Mouse (Mus musculus): ENCODE measurements around the gene Dhrs13.
"Not testable (repeated sequence)": the region's sequence is repeated elsewhere in the genome, so short reads cannot be mapped to it uniquely, and the experiment has no call there.

Dhrs13 gene

DNA sequence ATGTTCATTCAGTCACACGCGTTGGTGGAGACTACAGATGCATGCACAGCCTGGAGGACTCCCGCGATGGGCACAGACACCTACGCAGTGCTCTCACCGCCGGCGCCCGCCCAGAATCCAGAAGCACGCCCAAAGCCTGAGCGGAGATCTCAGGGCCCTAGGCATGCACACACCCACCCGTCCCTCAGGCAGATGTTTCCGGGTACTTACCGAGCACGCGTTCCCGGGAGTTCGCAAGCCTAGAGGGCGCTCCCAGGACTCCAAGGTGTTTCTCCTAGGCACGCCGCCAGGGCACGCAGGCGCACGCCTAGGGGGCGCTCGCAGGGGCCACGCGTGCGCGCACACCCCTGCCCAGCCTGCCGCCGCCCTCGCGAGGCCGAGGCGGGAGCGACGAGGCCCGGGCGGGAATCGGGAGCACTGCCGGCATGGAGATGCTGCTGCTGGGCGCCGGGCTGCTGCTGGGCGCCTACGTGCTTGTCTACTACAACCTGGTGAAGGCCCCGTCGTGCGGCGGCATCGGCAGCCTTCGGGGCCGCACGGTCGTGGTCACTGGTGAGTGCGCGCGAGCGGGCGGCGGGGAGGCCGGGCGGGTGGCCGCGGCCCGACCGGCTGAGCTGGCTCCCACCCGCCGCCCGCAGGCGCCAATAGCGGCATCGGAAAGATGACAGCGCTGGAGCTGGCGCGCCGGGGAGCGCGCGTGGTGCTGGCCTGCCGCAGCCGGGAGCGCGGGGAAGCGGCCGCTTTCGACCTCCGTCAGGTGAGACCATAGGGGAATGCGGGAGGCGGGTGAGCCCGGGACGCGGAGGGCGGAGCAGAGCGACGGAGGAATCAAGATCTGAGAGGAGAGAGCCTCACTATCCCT, at the start of gene Dhrs13:
Dhrs13 (plus strand) TSS at position 334 of the 862 bp plus-strand sequence.
- DNase-seq: peak; percentile 93 to 96

DNA sequence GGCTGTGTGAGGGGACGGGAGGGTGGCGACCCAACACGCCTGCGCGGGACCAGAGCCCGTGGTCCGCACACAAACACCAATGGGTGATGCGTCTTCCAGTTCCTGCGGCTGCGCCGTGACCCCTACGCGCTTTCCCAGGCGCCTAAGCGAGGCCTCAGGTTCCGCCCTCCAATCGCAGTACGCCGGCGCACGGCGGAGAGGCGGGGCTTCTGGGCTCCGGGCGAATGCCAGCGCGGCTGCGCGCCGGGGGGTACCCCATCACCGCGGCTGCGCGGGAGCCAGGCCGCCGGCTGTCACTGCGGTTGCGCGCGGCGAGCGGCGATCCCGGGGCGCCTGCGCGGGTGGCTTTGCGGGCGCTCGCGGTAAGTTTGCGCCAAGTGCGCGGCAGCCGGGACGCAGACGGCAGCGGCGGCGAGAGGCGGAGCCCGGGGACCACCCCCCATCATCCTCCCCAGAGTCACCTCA, 49.6 kb upstream of the Dhrs13 start, which contains the start of gene Phf12:
Phf12 (plus strand) TSS at position 314 of the 465 bp plus-strand sequence.
- DNase-seq: peak; percentile 100

DNA sequence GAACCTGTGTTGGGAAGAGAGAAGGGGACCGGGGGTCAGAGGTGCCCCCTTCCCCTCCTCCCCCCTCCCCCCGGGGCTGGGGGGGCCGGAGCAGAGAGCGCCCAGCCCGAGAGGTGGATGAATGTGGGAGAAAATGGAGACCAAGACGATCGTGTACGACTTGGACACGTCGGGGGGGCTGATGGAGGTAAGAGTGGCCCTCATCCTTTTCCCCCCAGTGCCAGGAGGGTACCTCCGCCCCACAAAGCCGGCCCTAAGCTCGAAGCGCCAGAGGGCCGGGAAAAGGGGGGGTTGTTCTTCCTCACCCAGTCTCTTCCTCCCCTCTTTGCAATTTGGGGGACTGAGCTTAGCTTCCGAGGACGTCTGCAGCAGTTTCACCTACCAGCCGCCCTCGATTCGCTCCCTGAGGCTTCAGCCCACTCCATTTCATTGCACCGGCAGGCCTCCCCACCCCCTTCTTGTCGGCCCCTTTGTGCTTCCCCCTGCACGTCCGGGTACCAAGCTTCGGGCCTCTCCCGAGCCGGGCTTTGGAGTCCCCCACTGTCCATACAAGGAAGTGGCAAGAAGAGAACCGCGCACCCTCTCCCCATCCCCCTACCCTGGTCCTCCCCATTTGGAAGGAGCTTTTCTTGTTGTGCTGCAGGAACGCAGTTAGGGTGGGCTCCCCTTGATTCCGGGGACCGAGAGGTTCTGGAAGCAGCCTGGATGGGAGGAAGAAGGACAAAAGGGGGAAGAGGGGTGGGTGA, 48.7 kb upstream of the Dhrs13 start:
- peak; percentile 49 to 55 for DNase-seq

DNA sequence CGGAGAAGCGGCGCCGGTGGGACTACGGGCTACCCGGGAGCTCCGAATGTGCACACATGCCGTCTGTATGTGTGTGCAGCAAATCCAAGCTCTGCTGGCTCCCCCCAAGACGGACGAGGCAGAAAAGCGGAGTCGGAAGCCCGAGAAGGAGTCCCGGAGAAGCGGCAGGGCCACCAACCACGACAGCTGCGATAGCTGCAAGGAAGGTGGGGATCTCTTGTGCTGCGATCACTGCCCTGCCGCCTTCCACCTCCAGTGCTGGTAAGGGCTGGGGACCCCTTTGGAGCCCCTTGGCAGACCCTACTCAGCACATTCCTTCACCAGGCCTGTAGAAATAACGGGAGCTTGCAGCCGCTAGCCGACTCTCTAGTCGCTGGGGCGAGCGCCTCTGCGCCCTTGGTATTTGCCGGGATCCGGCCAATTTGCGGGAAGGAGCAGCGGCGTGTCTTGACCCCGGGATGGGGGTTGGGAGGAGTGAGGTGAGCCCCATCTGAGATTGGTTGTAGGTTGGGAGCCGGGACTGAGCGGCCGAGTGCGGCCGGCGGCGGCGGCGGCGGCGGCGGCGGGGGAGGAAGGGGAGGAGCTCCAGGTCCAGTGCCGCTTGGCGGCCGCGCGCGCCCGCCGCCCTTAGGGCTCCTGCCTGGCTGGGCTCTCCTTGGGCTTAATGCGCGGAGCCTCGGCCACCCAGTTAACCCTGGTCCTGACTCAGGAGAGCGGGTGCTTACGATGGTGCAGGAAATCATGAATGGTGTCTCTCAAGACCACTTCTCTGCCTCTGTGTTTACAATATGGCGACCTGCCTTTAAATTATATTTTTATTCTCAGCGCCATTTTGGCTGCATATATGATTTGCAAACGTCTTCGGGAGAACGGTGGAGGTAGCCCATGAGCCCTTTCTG, 47.9 kb upstream of the Dhrs13 start:
- DNase-seq: peak; percentile 50 to 65

DNA sequence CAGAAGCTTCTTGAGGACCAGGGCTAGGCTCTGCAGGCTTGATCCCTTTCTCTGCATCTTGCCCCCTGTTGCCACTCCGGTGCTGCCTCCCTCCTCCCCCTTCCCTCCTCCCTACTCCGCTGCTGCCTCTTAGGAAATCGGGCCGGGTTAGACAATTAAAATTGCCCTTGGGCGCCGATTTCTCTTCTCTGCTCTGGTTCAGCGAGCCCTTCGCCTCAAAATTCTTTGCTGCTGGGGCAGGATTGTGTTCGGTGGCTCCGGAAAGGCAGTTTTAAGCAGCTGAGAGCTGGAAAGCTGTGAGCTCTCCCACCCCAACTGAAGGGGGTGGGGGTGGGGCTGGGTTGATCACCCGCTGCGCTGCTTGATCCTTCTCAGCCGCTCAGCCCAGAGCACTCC, 47.2 kb upstream of the Dhrs13 start:
- DNase-seq: peak; percentile 33 to 44

DNA sequence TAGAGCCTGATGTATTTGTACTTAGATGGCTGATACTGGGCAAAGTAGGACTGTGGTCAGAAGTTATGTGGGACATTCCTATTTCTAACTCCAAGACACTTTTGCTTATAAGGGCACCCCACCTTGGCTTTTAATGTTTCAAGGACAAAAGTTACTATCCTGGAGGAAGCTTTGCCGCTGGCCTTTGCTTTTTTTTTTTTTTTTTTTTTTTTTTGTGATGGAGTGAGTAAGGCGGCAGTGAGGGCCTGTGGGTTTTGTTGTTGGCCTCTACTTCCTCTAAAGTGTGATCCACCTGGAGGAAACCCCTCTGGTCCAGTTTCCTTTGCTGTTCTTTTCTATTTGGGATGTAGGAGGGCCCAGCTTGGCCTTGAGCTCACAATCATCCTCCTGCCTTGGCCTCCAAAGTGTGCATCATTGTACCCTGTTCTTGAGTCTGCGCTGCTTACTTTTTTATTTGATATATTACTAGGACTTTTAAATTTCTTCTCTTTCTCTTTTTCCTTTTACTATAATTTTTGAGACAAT, 46.5 kb upstream of the Dhrs13 start:
- no peak for DNase-seq

DNA sequence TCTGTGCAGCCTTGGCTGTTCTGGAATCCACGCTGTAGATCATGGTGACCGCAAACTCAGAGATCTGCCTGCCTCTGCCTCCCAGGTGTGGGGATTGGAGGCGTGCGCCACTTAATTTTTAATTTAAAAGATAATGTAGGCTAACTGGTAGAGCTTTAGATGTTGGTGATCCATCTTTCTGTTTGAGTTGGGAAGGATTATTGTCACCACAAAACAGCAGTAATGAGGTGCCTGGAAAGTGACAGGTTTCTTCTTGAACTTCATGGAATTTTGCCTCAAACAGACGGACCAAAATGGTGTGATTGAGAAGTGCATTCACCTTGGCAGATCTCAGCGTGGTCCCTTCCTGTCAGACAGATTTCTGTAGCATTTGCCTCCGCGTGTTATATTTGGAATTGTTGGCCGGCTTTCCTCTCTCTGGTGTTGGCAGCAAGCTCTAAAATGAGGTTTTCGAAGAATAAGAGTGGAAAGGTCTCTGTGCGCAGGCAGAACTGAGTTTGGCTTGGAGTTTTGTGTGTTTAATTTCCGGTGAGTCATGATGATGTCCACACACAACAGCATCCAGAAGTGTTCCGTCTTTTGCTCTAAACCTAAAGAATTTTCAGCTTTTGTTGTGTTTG, 42.9 kb upstream of the Dhrs13 start:
- DNase-seq: no peak

DNA sequence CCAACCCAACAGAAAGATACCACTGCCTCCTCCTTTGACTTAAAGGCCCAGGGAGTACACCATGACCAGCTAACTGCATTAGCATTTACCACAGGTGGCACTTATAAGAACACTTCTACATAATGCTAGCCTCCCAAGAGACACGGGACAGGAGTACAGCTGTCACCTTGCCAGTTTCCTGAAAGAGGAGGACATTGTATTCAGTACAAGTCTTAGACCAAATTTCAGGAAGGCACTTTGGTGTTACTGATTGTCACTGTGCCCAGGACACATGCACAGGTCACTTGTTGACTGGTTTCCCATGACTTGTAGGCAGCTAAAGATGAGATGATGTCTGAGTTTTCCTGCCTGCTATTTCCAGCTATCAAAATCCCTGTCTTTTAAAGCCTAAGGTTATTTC, 36.5 kb upstream of the Dhrs13 start:
- no peak for DNase-seq

DNA sequence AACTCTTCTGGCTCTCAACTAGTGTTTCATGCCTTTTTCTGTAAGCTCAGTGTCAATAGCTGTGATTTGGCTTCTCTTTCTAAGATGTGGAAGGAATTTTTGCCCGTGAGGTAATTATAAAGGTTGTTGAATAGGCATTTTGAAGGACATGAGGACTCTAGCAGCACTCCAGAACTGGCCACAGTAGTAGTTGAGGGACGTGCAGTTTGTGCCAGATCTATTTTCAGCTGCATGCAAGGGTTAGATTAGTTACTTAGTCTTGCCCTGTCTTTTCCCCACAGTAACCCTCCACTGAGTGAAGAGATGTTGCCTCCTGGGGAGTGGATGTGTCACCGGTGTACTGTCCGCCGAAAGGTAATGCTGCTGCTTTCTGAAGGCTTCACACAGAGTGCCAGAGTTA, 25.6 kb upstream of the Dhrs13 start:
- no peak for DNase-seq

DNA sequence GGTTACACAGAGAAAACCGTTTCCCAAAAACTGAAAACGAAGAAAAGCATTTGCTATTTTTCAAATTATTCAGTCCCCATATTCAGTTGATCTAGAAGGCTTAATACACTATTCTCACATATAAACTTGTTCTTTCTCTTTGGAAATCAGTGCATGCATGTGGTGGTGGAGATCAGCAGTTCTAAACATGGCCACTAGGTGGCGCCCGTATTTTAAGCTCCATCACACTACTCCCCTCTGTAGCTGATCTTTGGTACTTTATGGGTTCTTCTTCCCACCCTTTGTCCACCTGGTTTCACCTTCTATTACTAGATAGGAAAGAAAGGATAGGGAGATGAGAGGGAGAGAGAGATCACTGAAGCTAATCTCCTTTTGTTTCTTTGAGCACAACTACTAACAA, 12.4 kb upstream of the Dhrs13 start:
- DNase-seq: peak; percentile 63 to 67

DNA sequence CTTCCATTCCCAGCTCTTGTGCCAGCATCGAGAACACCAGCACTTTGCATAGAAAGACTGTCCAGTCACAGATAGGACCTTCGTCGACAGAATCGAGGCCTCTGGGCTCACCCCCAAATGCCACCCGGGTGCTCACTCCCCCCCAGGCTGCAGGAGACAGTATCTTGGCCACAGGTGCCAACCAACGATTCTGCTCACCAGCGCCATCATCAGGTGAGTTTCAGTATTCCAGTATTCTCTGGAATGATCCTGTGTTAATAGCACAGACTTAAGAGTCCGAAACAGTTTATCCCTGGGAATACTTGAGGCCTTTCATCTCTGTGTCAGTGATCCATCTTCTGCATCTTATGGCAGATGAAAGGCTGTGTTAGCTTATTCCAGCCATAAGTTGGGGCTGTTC, 8.5 kb upstream of the Dhrs13 start:
- DNase-seq: peak in 1 of 2 experiments; percentile 28

DNA sequence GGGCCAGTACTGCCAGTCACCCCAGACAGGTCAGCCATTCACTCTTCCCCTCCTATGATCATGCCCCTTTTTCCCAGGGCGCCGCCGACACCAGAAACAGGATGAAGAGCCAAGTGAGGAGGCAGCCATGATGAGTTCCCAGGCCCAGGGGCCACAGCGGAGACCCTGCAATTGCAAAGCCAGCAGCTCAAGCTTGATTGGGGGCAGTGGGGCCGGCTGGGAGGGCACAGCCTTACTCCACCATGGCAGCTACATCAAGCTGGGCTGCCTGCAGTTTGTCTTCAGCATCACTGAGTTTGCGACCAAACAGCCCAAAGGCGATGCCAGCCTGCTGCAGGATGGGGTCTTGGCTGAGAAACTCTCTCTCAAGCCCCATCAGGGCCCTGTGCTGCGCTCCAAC, 2.8 kb upstream of the Dhrs13 start:
- no peak for DNase-seq

DNA sequence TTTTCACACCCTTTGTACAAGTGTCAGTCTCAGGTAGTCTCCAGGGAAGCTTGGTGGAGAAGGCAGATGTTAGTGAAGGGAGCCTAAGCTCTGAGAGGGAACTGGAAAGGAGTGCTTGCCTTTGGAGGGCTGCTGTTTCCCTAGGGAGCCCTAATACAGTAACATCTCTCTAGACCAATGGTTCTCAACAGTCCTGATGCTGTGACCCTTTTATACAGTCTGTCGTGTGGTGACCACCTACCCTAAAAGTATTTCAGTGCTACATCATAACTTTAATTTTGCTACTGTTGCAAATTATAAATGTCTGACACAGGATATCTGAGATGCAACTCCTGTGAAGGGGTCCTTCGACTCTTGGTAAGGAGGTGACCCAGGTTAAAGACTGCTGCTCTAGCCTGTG, 1.5 kb upstream of the Dhrs13 start:
- no peak for DNase-seq

DNA sequence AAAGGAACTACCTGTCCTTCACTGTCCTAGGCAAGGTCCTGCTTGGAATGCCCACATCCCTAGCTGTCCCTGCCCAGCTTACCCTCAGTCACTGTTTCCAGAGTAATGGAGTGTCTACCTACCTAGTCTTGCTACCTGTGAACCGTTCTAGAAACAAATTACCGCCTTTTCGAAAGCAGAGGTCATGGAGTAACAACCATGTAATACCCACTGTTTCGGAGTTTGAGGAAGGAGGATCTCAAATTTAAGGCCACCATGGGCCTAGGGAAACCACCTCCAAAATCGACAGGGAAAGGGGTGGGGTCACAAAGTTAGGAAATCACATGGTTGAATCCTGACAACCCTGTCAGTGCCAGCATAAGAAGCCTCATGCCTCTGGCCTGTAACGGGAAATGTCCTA, 691 bp upstream of the Dhrs13 start:
- no peak for DNase-seq

DNA sequence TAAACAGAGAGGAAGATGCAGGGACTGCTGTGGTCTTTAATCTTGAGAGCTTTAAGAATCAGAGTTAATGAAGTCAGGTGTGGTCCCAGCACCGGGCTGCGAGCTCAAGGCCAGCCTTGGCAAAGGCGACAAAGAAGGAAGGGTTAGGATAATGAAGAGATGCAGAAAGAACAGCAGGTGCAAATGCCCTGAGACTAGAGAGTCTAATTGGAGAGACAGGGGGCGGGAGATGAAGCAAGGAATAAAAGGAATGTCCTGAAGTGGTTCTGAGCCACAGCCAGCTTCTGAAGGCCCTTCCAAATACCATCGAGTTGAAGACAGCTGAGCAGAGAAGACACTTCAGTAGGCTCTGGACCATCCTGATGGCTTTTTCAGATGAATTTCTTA, 722 bp downstream of the Dhrs13 start:
- no peak for DNase-seq

DNA sequence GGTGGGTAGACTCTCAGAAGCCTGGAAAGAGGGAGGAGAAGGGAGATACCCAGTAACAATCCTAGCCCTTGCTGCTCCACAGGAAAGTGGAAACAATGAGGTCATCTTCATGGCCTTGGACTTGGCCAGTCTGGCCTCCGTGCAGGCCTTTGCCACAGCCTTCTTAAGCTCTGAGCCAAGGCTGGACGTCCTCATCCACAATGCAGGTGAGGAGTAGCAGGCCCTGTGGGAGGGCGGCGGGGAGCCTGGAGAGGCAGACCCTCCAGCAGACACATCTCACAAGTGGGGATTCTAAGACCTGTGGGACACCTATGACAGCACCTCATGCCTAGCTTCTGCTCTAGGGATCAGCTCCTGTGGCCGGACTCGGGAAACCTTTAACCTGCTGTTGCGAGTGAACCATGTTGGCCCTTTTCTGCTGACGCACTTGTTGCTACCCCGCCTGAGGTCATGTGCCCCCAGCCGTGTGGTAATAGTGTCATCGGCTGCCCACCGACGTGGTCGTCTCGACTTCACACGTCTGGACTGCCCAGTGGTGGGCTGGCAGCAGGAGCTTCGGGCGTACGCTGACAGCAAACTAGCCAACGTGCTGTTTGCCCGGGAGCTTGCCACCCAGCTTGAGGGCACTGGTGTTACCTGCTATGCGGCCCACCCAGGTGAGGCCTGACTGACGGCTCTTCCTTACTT, 2.0 kb downstream of the Dhrs13 start:
- DNase-seq: no peak

DNA sequence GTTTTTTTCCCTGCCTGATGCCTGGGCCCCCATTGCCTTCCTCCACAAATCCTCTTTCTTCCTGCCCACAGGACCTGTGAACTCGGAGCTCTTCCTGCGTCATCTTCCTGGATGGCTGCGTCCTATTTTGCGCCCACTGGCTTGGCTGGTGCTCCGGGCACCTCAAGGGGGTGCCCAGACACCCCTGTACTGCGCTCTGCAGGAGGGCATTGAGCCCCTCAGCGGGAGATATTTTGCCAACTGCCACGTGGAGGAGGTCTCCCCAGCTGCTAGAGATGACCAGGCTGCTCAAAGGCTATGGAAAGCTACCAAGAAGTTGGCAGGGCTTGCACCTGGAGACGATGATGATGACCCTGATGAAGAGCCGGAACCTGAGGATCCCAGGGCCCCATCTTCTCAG, 4.7 kb downstream of the Dhrs13 start:
- no peak for DNase-seq

DNA sequence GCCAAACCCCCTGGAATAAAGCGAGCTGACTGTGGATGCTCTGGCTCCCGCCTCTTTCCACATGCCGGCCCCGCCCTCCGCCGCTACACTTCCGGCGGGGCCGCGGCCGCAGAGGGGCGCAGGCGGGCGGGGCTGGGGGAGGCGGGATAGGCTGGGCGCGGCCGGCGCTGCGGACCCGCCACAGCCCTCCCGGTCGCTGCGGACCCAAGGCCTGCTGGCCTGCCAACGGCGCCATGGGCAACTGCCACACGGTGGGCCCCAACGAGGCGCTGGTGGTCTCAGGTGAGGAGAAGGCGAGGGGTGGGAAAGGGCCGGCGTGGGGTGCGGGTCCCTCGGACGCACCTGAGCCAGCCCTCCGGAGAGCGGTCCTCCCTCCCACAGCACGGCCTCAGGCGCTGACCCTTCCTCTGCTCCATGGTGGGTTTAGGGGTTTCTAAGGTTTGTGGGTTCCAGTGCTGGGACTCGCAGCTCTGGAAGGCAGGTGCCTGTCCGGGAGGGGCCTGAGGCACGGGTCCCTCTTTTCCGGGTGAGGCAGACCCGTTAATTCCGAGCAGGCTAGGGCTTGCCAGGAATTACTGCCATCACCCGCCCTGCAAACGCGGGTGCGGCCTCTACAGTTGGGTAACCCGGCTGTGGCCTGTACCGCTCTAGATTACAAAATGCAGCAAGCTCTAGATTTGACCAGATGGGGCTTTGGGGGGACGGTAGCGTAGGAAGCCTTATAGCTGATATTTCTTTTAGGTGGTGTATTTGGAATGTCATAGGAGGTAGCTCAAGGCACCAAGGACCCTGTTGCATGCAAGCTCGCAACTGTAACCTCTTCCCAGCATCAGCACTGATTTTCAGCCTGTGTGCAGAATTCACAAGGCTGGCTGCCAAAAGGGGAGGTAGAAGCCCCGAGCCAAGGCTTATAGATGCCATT, 6.0 kb downstream of the Dhrs13 start, which contains the start of gene Flot2:
Flot2 (plus strand) TSS at position 101 of the 922 bp plus-strand sequence.
- peak; percentile 68 to 75 for DNase-seq

DNA sequence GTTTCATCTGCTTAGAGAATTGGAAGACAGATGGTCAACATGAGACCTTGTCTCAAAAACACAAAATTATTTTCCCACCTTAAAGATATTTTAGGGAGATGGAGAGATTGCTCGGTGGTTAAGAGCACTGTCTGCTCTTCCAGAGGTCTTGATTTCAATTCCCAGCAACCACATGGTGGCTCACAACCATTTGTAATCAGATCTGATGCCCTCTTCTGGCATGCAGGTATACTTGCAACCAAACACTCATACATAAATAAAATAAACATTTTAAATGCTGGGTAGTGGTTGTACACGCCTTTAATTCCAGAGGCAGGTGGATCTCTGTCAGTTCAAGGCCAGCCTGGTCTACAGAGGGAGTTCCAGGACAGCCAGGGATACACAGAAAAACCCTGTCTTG, 8.8 kb downstream of the Dhrs13 start:
- DNase-seq: no peak

DNA sequence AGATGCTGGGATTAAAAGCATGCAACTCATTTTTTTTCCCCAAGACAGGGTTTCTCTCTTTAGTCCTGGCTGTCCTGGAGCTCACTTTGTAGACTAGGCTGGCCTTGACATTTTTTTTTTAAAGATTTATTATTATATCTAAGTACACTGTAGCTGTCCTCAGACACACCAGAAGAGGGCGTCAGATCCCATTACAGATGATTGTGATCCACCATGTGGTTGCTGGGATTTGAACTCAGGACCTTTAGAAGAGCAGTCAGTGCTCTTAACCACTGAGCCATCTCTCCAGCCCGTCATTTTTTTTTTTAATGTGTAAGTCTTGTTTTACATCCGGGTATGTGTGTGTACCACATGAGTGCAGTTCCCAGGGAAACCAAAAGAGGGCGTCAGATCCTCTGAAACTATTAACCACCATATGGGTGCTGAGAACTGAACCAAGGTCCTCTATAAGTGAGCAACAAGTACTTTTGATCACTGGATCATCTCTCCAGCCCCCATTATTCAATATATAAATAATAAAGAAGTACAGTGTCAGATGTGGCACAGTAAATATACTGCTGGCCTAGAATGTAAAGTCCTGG, 10.3 kb downstream of the Dhrs13 start:
- not testable (repeated sequence) for DNase-seq

All from lung, adult 18-20 months (tissue).